Mouse (Mus musculus) MEL (cell line): ENCODE data around the gene Lysmd1. TPM values are rescaled to one million over a fixed set of nuclear protein-coding genes. Genes with fewer than 3 reads are reported as not detected.

Experiments
- DNase-seq: peaks from one replicate; pipeline ENCODE4 v3.0.0; 2011; ENCODE audit warnings: low read depth, low spot score
- H3K27ac ChIP-seq: 2 replicates; pipeline ENCODE4 v1.5.1; 2012; ENCODE audit warnings: low read depth, mild to moderate bottlenecking, control low read depth, low read length, moderate library complexity; ENCODE audit not compliant: control insufficient read depth
- H3K27me3 ChIP-seq, 2 experiments: fragments of 150-350 bp in 1 of 2; sonication (generic) in 1 of 2; 2 replicates each; pipeline ENCODE4 v1.6.1; 2012; ENCODE audit warnings: low read length in 2 of 2, mild to moderate bottlenecking in 2 of 2, improper control_type of control experiment in 1 of 2, moderate library complexity in 1 of 2; ENCODE audit not compliant: insufficient read depth in 2 of 2, control insufficient read depth in 1 of 2
- H3K36me3 ChIP-seq, 2 experiments: 2 replicates each; pipeline ENCODE4 v1.6.1; 2012 to 2014; ENCODE audit warnings: low read length in 2 of 2, improper control_type of control experiment in 1 of 2, inconsistent platforms in 1 of 2, mild to moderate bottlenecking in 1 of 2; ENCODE audit not compliant: insufficient read depth in 2 of 2, control insufficient read depth in 1 of 2
- H3K4me1 ChIP-seq, 2 experiments: fragments of 150-350 bp in 1 of 2; sonication (generic) in 1 of 2; 2 replicates each; pipeline ENCODE4 v1.6.1; 2012; ENCODE audit warnings: low read length in 2 of 2, improper control_type of control experiment in 1 of 2, mild to moderate bottlenecking in 1 of 2; ENCODE audit not compliant: insufficient read depth in 2 of 2, control insufficient read depth in 1 of 2
- H3K4me3 ChIP-seq, 2 experiments: fragments of 150-350 bp in 1 of 2; sonication (generic) in 1 of 2; 2 replicates each; pipeline ENCODE4 v1.5.1; 2012; ENCODE audit warnings: low read depth in 2 of 2, low read length in 2 of 2, mild to moderate bottlenecking in 2 of 2, moderate library complexity in 2 of 2, control low read depth in 1 of 2, improper control_type of control experiment in 1 of 2; ENCODE audit not compliant: control insufficient read depth in 1 of 2, insufficient read depth in 1 of 2
- H3K79me2 ChIP-seq: 2 replicates; pipeline ENCODE4 v1.6.1; 2012; ENCODE audit warnings: mild to moderate bottlenecking, low read length, moderate library complexity; ENCODE audit not compliant: control insufficient read depth, poor library complexity, insufficient read depth
- H3K9ac ChIP-seq: 2 replicates; pipeline ENCODE4 v1.6.1; 2012; ENCODE audit warnings: low read depth, mild to moderate bottlenecking, control low read depth, low read length, moderate library complexity; ENCODE audit not compliant: control insufficient read depth, poor library complexity, severe bottlenecking
- H3K9me3 ChIP-seq: fragments of 150-350 bp; sonication (generic); replicated peaks from 2 replicates; pipeline ENCODE4 v1.6.1; 2012; ENCODE audit warnings: mild to moderate bottlenecking, low read length, improper control_type of control experiment, moderate library complexity; ENCODE audit not compliant: insufficient read depth
- BHLHE40 ChIP-seq: IDR thresholded peaks from 2 replicates; pipeline ENCODE4 v1.6.1; 2012; ENCODE audit warnings: low read depth, mild to moderate bottlenecking, inconsistent platforms, low read length, improper control_type of control experiment, borderline replicate concordance
- CHD1 ChIP-seq: IDR thresholded peaks from 2 replicates; pipeline ENCODE4 v1.6.1; 2012; ENCODE audit warnings: low read depth, mild to moderate bottlenecking, inconsistent platforms, low read length, improper control_type of control experiment
- CHD2 ChIP-seq: IDR thresholded peaks from 2 replicates; pipeline ENCODE4 v1.6.1; 2011; ENCODE audit warnings: low read length, improper control_type of control experiment
- E2F4 ChIP-seq: IDR thresholded peaks from 2 replicates; pipeline ENCODE4 v1.6.1; 2011; ENCODE audit warnings: low read depth, low read length, improper control_type of control experiment, borderline replicate concordance
- EP300 ChIP-seq, 2 experiments: IDR thresholded peaks; 2 replicates each; pipeline ENCODE4 v1.6.1; 2011; ENCODE audit warnings: improper control_type of control experiment in 2 of 2, low read length in 2 of 2, low read depth in 1 of 2, mild to moderate bottlenecking in 1 of 2
- ETS1 ChIP-seq: IDR thresholded peaks from 2 replicates; pipeline ENCODE4 v1.6.1; 2012; ENCODE audit warnings: low read depth, mild to moderate bottlenecking, inconsistent platforms, low read length, improper control_type of control experiment, moderate library complexity
- GATA1 ChIP-seq: IDR thresholded peaks from 2 replicates; pipeline ENCODE4 v1.6.1; 2011; ENCODE audit warnings: low read depth, low read length, improper control_type of control experiment
- HCFC1 ChIP-seq: IDR thresholded peaks from 2 replicates; pipeline ENCODE4 v1.6.1; 2012; ENCODE audit warnings: low read depth, mild to moderate bottlenecking, inconsistent platforms, low read length, improper control_type of control experiment, moderate library complexity
- JUND ChIP-seq: IDR thresholded peaks from 2 replicates; pipeline ENCODE4 v1.6.1; 2011; ENCODE audit warnings: low read depth, mild to moderate bottlenecking, improper control_type of control experiment, low read length
- MAX ChIP-seq: IDR thresholded peaks from 2 replicates; pipeline ENCODE4 v1.6.1; 2011; ENCODE audit warnings: low read length, improper control_type of control experiment
- MAZ ChIP-seq: IDR thresholded peaks from 2 replicates; pipeline ENCODE4 v1.6.1; 2012; ENCODE audit warnings: low read depth, mild to moderate bottlenecking, inconsistent platforms, low read length, improper control_type of control experiment
- MXI1 ChIP-seq: IDR thresholded peaks from 2 replicates; pipeline ENCODE4 v1.6.1; 2011; ENCODE audit warnings: mild to moderate bottlenecking, low read depth, low read length, improper control_type of control experiment
- MYB ChIP-seq: IDR thresholded peaks from 2 replicates; pipeline ENCODE4 v1.6.1; 2011; ENCODE audit warnings: mild to moderate bottlenecking, low read depth, low read length, improper control_type of control experiment
- MYC ChIP-seq: IDR thresholded peaks from 2 replicates; pipeline ENCODE4 v1.6.1; 2011; ENCODE audit warnings: low read depth, mild to moderate bottlenecking, low read length, improper control_type of control experiment, moderate library complexity
- POLR2A ChIP-seq, 2 experiments: IDR thresholded peaks; 2 replicates each; pipeline ENCODE4 v1.6.1; 2011 to 2012; ENCODE audit warnings: low read length in 2 of 2, mild to moderate bottlenecking in 2 of 2, control low read depth in 1 of 2, improper control_type of control experiment in 1 of 2, low read depth in 1 of 2, moderate library complexity in 1 of 2; ENCODE audit not compliant: control insufficient read depth in 1 of 2, insufficient read depth in 1 of 2, poor library complexity in 1 of 2
- SIN3A ChIP-seq: IDR thresholded peaks from 2 replicates; pipeline ENCODE4 v1.6.1; 2012; ENCODE audit warnings: low read length, improper control_type of control experiment, inconsistent platforms
- TAL1 ChIP-seq: IDR thresholded peaks from 2 replicates; pipeline ENCODE4 v1.6.1; 2012; ENCODE audit warnings: mild to moderate bottlenecking, inconsistent platforms, low read length, moderate library complexity, mixed read lengths
- TCF12 ChIP-seq: IDR thresholded peaks from 2 replicates; pipeline ENCODE4 v1.6.1; 2014; ENCODE audit warnings: low read depth, mild to moderate bottlenecking, inconsistent platforms, low read length, improper control_type of control experiment, moderate library complexity
- USF1 ChIP-seq: IDR thresholded peaks from 2 replicates; pipeline ENCODE4 v1.6.1; 2014; ENCODE audit warnings: low read depth, mild to moderate bottlenecking, inconsistent platforms, low read length, improper control_type of control experiment, moderate library complexity
- USF2 ChIP-seq, 2 experiments: IDR thresholded peaks; 2 replicates each; pipeline ENCODE4 v1.6.1; 2011 to 2012; ENCODE audit warnings: improper control_type of control experiment in 2 of 2, low read length in 2 of 2, borderline replicate concordance in 1 of 2, inconsistent platforms in 1 of 2, low read depth in 1 of 2, mild to moderate bottlenecking in 1 of 2; ENCODE audit not compliant: insufficient read depth in 1 of 2
- polyA plus RNA-seq, 2 experiments: library from polyadenylated mRNA; stranded (reverse) in 1 of 2; unstranded in 1 of 2; fragments of >175 nt in 1 of 2; fragments of >200 nt in 1 of 2; gene quantifications; 2 replicates each; pipeline versions ENCODE4 v1.2.1 to v1.2.4; 2012; ENCODE audit warnings: low replicate concordance in 2 of 2, low read depth in 1 of 2; ENCODE audit not compliant: insufficient read length in 2 of 2, insufficient read depth in 1 of 2, missing spikeins in 1 of 2
- total RNA-seq: library from RNA; depleted of rRNA; stranded (reverse); fragments of 300-350 nt; gene quantifications from 2 replicates; pipeline ENCODE4 v1.2.3, GENCODE M21; 2012

The Lysmd1 gene
- total and polyA plus RNA-seq, 3 experiments, result 22.7 to 102 (median 22.9) TPM

- TF ChIP-seq JUND (0 out of 2 replicates have a peak, but pooled peaks have one; percentile 5), HCFC1 (no peak; the same call in none of the 2 replicates), CHD1 (no peak)
Measured at GRCm38 (mm10) chr3:95135433-95136052, 1.7 kb downstream of the Lysmd1 start (continued).

- Histone ChIP-seq H3K27me3 (no peaks in the 10 kb centered on the region), H3K9ac (peak overlapping the region; percentile 45), H3K9me3 (no peaks in the 10 kb centered on the region), H3K4me1 (peaks cover 12 to 25% of the 10 kb centered on the region in 2 experiments), H3K27ac (peak overlapping the region; percentile 79), H3K4me3 (peak overlapping the region; percentile 55 to 86), H3K79me2 (peaks cover 11% of the 10 kb centered on the region), H3K36me3 (peaks cover 0 to 24% of the 10 kb centered on the region in 2 experiments)
- TF ChIP-seq SIN3A (peak; percentile 70; the same call in 1 of the 2 replicates), TAL1 (peak; percentile 14; the same call in 1 of the 2 replicates), CHD1 (peak; percentile 62; the same call in 1 of the 2 replicates), EP300 (IDR thresholded peaks at IDR 0.05; ENCODE audit: low read depth in 1 of 2, low read length in 2 of 2) (peak; percentile 51 to 54; a peak in 2 of 4 replicates), MAX (peak; percentile 89), MXI1 (peak; percentile 76; the same call in 1 of the 2 replicates), MYB (no peak), POLR2A (IDR thresholded peaks at IDR 0.05; ENCODE audit: control insufficient read depth in 1 of 2, insufficient read depth in 1 of 2, low read depth in 1 of 2, low read length in 2 of 2, poor library complexity in 1 of 2) (no peak), E2F4 (no peak), TCF12 (0 out of 2 replicates have a peak, but pooled peaks have one; percentile 4), BHLHE40 (peak; percentile 94), GATA1 (peak; percentile 29; the same call in 1 of the 2 replicates), ETS1 (peak; percentile 48; the same call in 1 of the 2 replicates), USF2 (IDR thresholded peaks at IDR 0.05; ENCODE audit: borderline replicate concordance in 1 of 2, insufficient read depth in 1 of 2, low read depth in 1 of 2, low read length in 2 of 2) (peak in 1 of 2 experiments; percentile 71; a peak in 2 of 4 replicates), HCFC1 (0 out of 2 replicates have a peak, but pooled peaks have one; percentile 9), USF1 (peak; percentile 92), CHD2 (no peak), MAZ (no peak), MYC (peak; percentile 86)
- peak; percentile 63 for DNase-seq
Measured at GRCm38 (mm10) chr3:95136336-95136735, 2.4 kb downstream of the Lysmd1 start.
